Mouse (Mus musculus): Measurements from ENCODE around the gene Pitpnm2. TPM values are rescaled to one million over a fixed set of nuclear protein-coding genes. Genes with fewer than 3 reads are reported as not detected.

The Pitpnm2 gene
- polyA plus RNA-seq, 1 experiment from 2014 or later, result 6.6 TPM

GRCm38 (mm10) chr5:124270226-124270625, 20.7 kb upstream of the Pitpnm2 start:
- Histone ChIP-seq H3K27me3 (ENCODE audit: control insufficient read depth, insufficient read depth, low read length) (no peaks in the 10 kb centered on the region), H3K9ac (replicated peaks; ENCODE audit: low read depth, low read length) (no peak overlapping the region), H3K27ac (ENCODE audit: low read length) (no peak overlapping the region), H3K4me3 (ENCODE audit: low read depth, low read length) (no peak overlapping the region), H3K9me3 (ENCODE audit: control insufficient read depth, low read depth, low read length) (no peaks in the 10 kb centered on the region), H3K36me3 (ENCODE audit: control insufficient read depth, insufficient read depth, low read length) (peaks cover 13% of the 10 kb centered on the region), H3K4me2 (replicated peaks; ENCODE audit: low read depth, low read length) (no peak overlapping the region), H3K4me1 (ENCODE audit: control insufficient read depth, insufficient read depth, low read length) (no peaks in the 10 kb centered on the region)
- WGBS, result 93% methylated on average over 5 of the region's 5 CpGs
- no peak for ATAC-seq (ENCODE audit: insufficient number of reproducible peaks, insufficient read depth, low FRiP score, low read depth)

GRCm38 (mm10) chr5:124269661-124270060, 20.1 kb upstream of the Pitpnm2 start:
- no peak for ATAC-seq (ENCODE audit: insufficient number of reproducible peaks, insufficient read depth, low FRiP score, low read depth)
- H3K4me3 ChIP-seq (ENCODE audit: low read depth, low read length), result no peak overlapping the region
- H3K36me3 ChIP-seq (ENCODE audit: control insufficient read depth, insufficient read depth, low read length), result peaks cover 13% of the 10 kb centered on the region; the same call in 1 of the 2 replicates
- no peak overlapping the region for H3K27ac ChIP-seq (ENCODE audit: low read length)
- H3K9ac ChIP-seq (replicated peaks; ENCODE audit: low read depth, low read length), result no peak overlapping the region
- no peaks in the 10 kb centered on the region for H3K4me1 ChIP-seq (ENCODE audit: control insufficient read depth, insufficient read depth, low read length)
- no peaks in the 10 kb centered on the region for H3K9me3 ChIP-seq (ENCODE audit: control insufficient read depth, low read depth, low read length)
- 79% methylated on average over 11 of the region's 11 CpGs for WGBS
- H3K4me2 ChIP-seq (replicated peaks; ENCODE audit: low read depth, low read length), result no peak overlapping the region
- H3K27me3 ChIP-seq (ENCODE audit: control insufficient read depth, insufficient read depth, low read length), result no peaks in the 10 kb centered on the region

GRCm38 (mm10) chr5:124267652-124268051, 18.1 kb upstream of the Pitpnm2 start:
- Histone ChIP-seq H3K4me3 (ENCODE audit: low read depth, low read length) (no peak overlapping the region), H3K4me2 (replicated peaks; ENCODE audit: low read depth, low read length) (no peak overlapping the region), H3K4me1 (ENCODE audit: control insufficient read depth, insufficient read depth, low read length) (no peaks in the 10 kb centered on the region), H3K9ac (replicated peaks; ENCODE audit: low read depth, low read length) (no peak overlapping the region), H3K36me3 (ENCODE audit: control insufficient read depth, insufficient read depth, low read length) (peaks cover 16% of the 10 kb centered on the region), H3K9me3 (ENCODE audit: control insufficient read depth, low read depth, low read length) (no peaks in the 10 kb centered on the region), H3K27ac (ENCODE audit: low read length) (no peak overlapping the region), H3K27me3 (ENCODE audit: control insufficient read depth, insufficient read depth, low read length) (no peaks in the 10 kb centered on the region)
- WGBS, result 74% methylated on average over 6 of the region's 6 CpGs
- no peak for ATAC-seq (ENCODE audit: insufficient number of reproducible peaks, insufficient read depth, low FRiP score, low read depth)

GRCm38 (mm10) chr5:124266821-124267220, 17.3 kb upstream of the Pitpnm2 start:
- H3K4me1 ChIP-seq (ENCODE audit: control insufficient read depth, insufficient read depth, low read length), result no peaks in the 10 kb centered on the region
- H3K27ac ChIP-seq (ENCODE audit: low read length), result no peak overlapping the region
- H3K9me3 ChIP-seq (ENCODE audit: control insufficient read depth, low read depth, low read length), result no peaks in the 10 kb centered on the region
- H3K36me3 ChIP-seq (ENCODE audit: control insufficient read depth, insufficient read depth, low read length), result peaks cover 16% of the 10 kb centered on the region
- WGBS, result 80% methylated on average over 6 of the region's 6 CpGs
- H3K9ac ChIP-seq (replicated peaks; ENCODE audit: low read depth, low read length), result no peak overlapping the region
- H3K4me2 ChIP-seq (replicated peaks; ENCODE audit: low read depth, low read length), result no peak overlapping the region
- no peak for ATAC-seq (ENCODE audit: insufficient number of reproducible peaks, insufficient read depth, low FRiP score, low read depth)
- H3K27me3 ChIP-seq (ENCODE audit: control insufficient read depth, insufficient read depth, low read length), result no peaks in the 10 kb centered on the region
- no peak overlapping the region for H3K4me3 ChIP-seq (ENCODE audit: low read depth, low read length)

GRCm38 (mm10) chr5:124263246-124263645, 13.7 kb upstream of the Pitpnm2 start:
- 64% methylated on average over 4 of the region's 4 CpGs for WGBS
- Histone ChIP-seq H3K36me3 (ENCODE audit: control insufficient read depth, insufficient read depth, low read length) (peaks cover 12% of the 10 kb centered on the region), H3K4me1 (ENCODE audit: control insufficient read depth, insufficient read depth, low read length) (no peaks in the 10 kb centered on the region), H3K4me2 (replicated peaks; ENCODE audit: low read depth, low read length) (no peak overlapping the region), H3K9ac (replicated peaks; ENCODE audit: low read depth, low read length) (no peak overlapping the region), H3K27ac (ENCODE audit: low read length) (peak overlapping the region; percentile 88), H3K27me3 (ENCODE audit: control insufficient read depth, insufficient read depth, low read length) (no peaks in the 10 kb centered on the region), H3K9me3 (ENCODE audit: control insufficient read depth, low read depth, low read length) (0 out of 2 replicates have a peak, but pooled peaks cover 3% of the 10 kb centered on the region), H3K4me3 (ENCODE audit: low read depth, low read length) (no peak overlapping the region)
- ATAC-seq (ENCODE audit: insufficient number of reproducible peaks, insufficient read depth, low FRiP score, low read depth), result no peak

- no peak overlapping the region for H3K4me3 ChIP-seq (ENCODE audit: low read depth, low read length)
- 0 out of 2 replicates have a peak, but pooled peaks have one; percentile 23 for ATAC-seq (ENCODE audit: insufficient number of reproducible peaks, insufficient read depth, low FRiP score, low read depth)
- peak overlapping the region; percentile 88 for H3K27ac ChIP-seq (ENCODE audit: low read length)
- no peaks in the 10 kb centered on the region for H3K27me3 ChIP-seq (ENCODE audit: control insufficient read depth, insufficient read depth, low read length)
- 0 out of 2 replicates have a peak, but pooled peaks cover 3% of the 10 kb centered on the region for H3K9me3 ChIP-seq (ENCODE audit: control insufficient read depth, low read depth, low read length)
- H3K9ac ChIP-seq (replicated peaks; ENCODE audit: low read depth, low read length), result no peak overlapping the region
- H3K4me1 ChIP-seq (ENCODE audit: control insufficient read depth, insufficient read depth, low read length), result no peaks in the 10 kb centered on the region
- H3K36me3 ChIP-seq (ENCODE audit: control insufficient read depth, insufficient read depth, low read length), result peaks cover 23% of the 10 kb centered on the region
- H3K4me2 ChIP-seq (replicated peaks; ENCODE audit: low read depth, low read length), result 0 out of 2 replicates have a peak overlapping the region, but pooled peaks have one; percentile 7
- WGBS, result 61% methylated on average over 4 of the region's 4 CpGs
Observed at GRCm38 (mm10) chr5:124262090-124262489, 12.5 kb upstream of the Pitpnm2 start.

- H3K4me2 ChIP-seq (replicated peaks; ENCODE audit: low read depth, low read length), result no peak overlapping the region
- ATAC-seq (ENCODE audit: insufficient number of reproducible peaks, insufficient read depth, low FRiP score, low read depth), result no peak
- no peaks in the 10 kb centered on the region for H3K27me3 ChIP-seq (ENCODE audit: control insufficient read depth, insufficient read depth, low read length)
- H3K9me3 ChIP-seq (ENCODE audit: control insufficient read depth, low read depth, low read length), result 0 out of 2 replicates have a peak, but pooled peaks cover 3% of the 10 kb centered on the region
- no peak overlapping the region for H3K27ac ChIP-seq (ENCODE audit: low read length)
- H3K4me1 ChIP-seq (ENCODE audit: control insufficient read depth, insufficient read depth, low read length), result no peaks in the 10 kb centered on the region
- peaks cover 29% of the 10 kb centered on the region for H3K36me3 ChIP-seq (ENCODE audit: control insufficient read depth, insufficient read depth, low read length)
- 50% methylated on average over 2 of the region's 2 CpGs for WGBS
- H3K4me3 ChIP-seq (ENCODE audit: low read depth, low read length), result no peak overlapping the region
- no peak overlapping the region for H3K9ac ChIP-seq (replicated peaks; ENCODE audit: low read depth, low read length)
Observed at GRCm38 (mm10) chr5:124259133-124259532, 9.6 kb upstream of the Pitpnm2 start.

- no peaks in the 10 kb centered on the region for H3K4me1 ChIP-seq (ENCODE audit: control insufficient read depth, insufficient read depth, low read length)
- no peak for ATAC-seq (ENCODE audit: insufficient number of reproducible peaks, insufficient read depth, low FRiP score, low read depth)
- H3K4me2 ChIP-seq (replicated peaks; ENCODE audit: low read depth, low read length), result no peak overlapping the region
- H3K9me3 ChIP-seq (ENCODE audit: control insufficient read depth, low read depth, low read length), result 0 out of 2 replicates have a peak, but pooled peaks cover 3% of the 10 kb centered on the region
- no peaks in the 10 kb centered on the region for H3K27me3 ChIP-seq (ENCODE audit: control insufficient read depth, insufficient read depth, low read length)
- no peak overlapping the region for H3K9ac ChIP-seq (replicated peaks; ENCODE audit: low read depth, low read length)
- no peak overlapping the region for H3K4me3 ChIP-seq (ENCODE audit: low read depth, low read length)
- 93% methylated on average over 1 of the region's 1 CpGs for WGBS
- H3K27ac ChIP-seq (ENCODE audit: low read length), result no peak overlapping the region
- peaks cover 33% of the 10 kb centered on the region for H3K36me3 ChIP-seq (ENCODE audit: control insufficient read depth, insufficient read depth, low read length)
Observed at GRCm38 (mm10) chr5:124258026-124258425, 8.5 kb upstream of the Pitpnm2 start.

GRCm38 (mm10) chr5:124255141-124255540, 5.6 kb upstream of the Pitpnm2 start:
- H3K4me2 ChIP-seq (replicated peaks; ENCODE audit: low read depth, low read length), result no peak overlapping the region
- H3K27me3 ChIP-seq (ENCODE audit: control insufficient read depth, insufficient read depth, low read length), result no peaks in the 10 kb centered on the region
- no peaks in the 10 kb centered on the region for H3K4me1 ChIP-seq (ENCODE audit: control insufficient read depth, insufficient read depth, low read length)
- H3K9ac ChIP-seq (replicated peaks; ENCODE audit: low read depth, low read length), result no peak overlapping the region
- peaks cover 33% of the 10 kb centered on the region for H3K36me3 ChIP-seq (ENCODE audit: control insufficient read depth, insufficient read depth, low read length)
- WGBS, result 88% methylated on average over 7 of the region's 7 CpGs
- ATAC-seq (ENCODE audit: insufficient number of reproducible peaks, insufficient read depth, low FRiP score, low read depth), result no peak
- H3K27ac ChIP-seq (ENCODE audit: low read length), result no peak overlapping the region
- 0 out of 2 replicates have a peak, but pooled peaks cover 3% of the 10 kb centered on the region for H3K9me3 ChIP-seq (ENCODE audit: control insufficient read depth, low read depth, low read length)
- H3K4me3 ChIP-seq (ENCODE audit: low read depth, low read length), result no peak overlapping the region
